Mouse (Mus musculus) forebrain, embryonic 14.5 days (tissue): ENCODE measurements around the gene Evi5. TPM values are rescaled to one million over a fixed set of nuclear protein-coding genes. Genes with fewer than 3 reads are reported as not detected.
A peak's percentile ranks its signal among the peaks of the same experiment; 100 is the strongest.

ENCODE experiments used
- ATAC-seq: fragments of 200-750 bp; cut with Nextera tagmentation; 2 replicates; pipeline ENCODE4 v1.8.0; 2017; ENCODE audit warnings: mild to moderate bottlenecking, moderate library complexity
- DNase-seq: peaks from one replicate; pipeline ENCODE4 v3.0.0-alpha.2; 2015; ENCODE audit warnings: low spot score
- H3K27ac ChIP-seq: fragments of 300-500 bp; sonication (generic); 2 replicates; pipeline ENCODE4 v1.5.1; 2014; ENCODE audit warnings: low read depth, mild to moderate bottlenecking, control low read depth, low read length, moderate library complexity
- H3K27me3 ChIP-seq: fragments of 300-500 bp; sonication (generic); replicated peaks from 2 replicates; pipeline ENCODE4 v1.6.1; 2014; ENCODE audit warnings: low read length, control low read depth, mixed read lengths; ENCODE audit not compliant: control insufficient read depth, insufficient read depth
- H3K36me3 ChIP-seq: fragments of 300-500 bp; sonication (generic); 2 replicates; pipeline ENCODE4 v1.6.1; 2014; ENCODE audit warnings: low read length, control low read depth; ENCODE audit not compliant: control insufficient read depth, insufficient read depth
- H3K4me1 ChIP-seq: fragments of 300-500 bp; sonication (generic); 2 replicates; pipeline ENCODE4 v1.6.1; 2014; ENCODE audit warnings: antibody characterized with exemption, low read length, control low read depth; ENCODE audit not compliant: control insufficient read depth, insufficient read depth
- H3K4me2 ChIP-seq: fragments of 300-500 bp; sonication (generic); 2 replicates; pipeline ENCODE4 v1.6.1; 2014; ENCODE audit warnings: mild to moderate bottlenecking, control low read depth, low read length
- H3K4me3 ChIP-seq: fragments of 300-500 bp; sonication (generic); 2 replicates; pipeline ENCODE4 v1.5.1; 2014; ENCODE audit warnings: low read depth, low read length, control low read depth
- H3K9ac ChIP-seq: fragments of 300-500 bp; sonication (generic); 2 replicates; pipeline ENCODE4 v1.6.1; 2014; ENCODE audit warnings: mild to moderate bottlenecking, low read length, control low read depth, moderate library complexity
- H3K9me3 ChIP-seq: fragments of 300-500 bp; sonication (generic); replicated peaks from 2 replicates; pipeline ENCODE4 v1.6.1; 2016; ENCODE audit warnings: low read length, control low read depth, mixed read lengths; ENCODE audit not compliant: control insufficient read depth
- WGBS: fragments of 180-500 bp; shearing (Covaris S2); extraction: QIAGEN DNeasy Blood & Tissue Kit; methylation state at CpG from one replicate; pipeline ENCODE4 v1.1.7; 2014; 5-methylcytosine and 5-hydroxymethylcytosine counted together
- polyA plus RNA-seq: library from polyadenylated mRNA; unstranded; fragments of >200 nt; fragmentation: Nextera tagmentation; extraction: Ambion mirVana; gene quantifications from 2 replicates; pipeline ENCODE4 v1.2.1, GENCODE M21; 2014

The Evi5 gene
- polyA plus RNA-seq, 1 experiment from 2014 or later = 38.8 TPM

- no peak overlapping the region for H3K4me2 ChIP-seq
- 23% methylated on average over 2 of the region's 2 CpGs for WGBS
- no peaks in the 10 kb centered on the region for H3K4me1 ChIP-seq
- H3K9ac ChIP-seq = no peak overlapping the region
- H3K27me3 ChIP-seq = peaks cover 30% of the 10 kb centered on the region
- H3K27ac ChIP-seq = no peak overlapping the region
- H3K36me3 ChIP-seq = no peaks in the 10 kb centered on the region
- no peak for ATAC-seq
- no peak overlapping the region for H3K4me3 ChIP-seq
- no peak for DNase-seq
- H3K9me3 ChIP-seq = no peaks in the 10 kb centered on the region
Observed at GRCm38 (mm10) chr5:107731844-107732243, 143.1 kb downstream of the Evi5 start.

GRCm38 (mm10) chr5:107731408-107731807 is 143.5 kb downstream of the Evi5 start:
- 59% methylated on average over 3 of the region's 3 CpGs for WGBS
- ATAC-seq = no peak
- Histone ChIP-seq H3K9ac (no peak overlapping the region), H3K27me3 (peaks cover 34% of the 10 kb centered on the region), H3K36me3 (no peaks in the 10 kb centered on the region), H3K4me3 (no peak overlapping the region), H3K27ac (no peak overlapping the region), H3K9me3 (no peaks in the 10 kb centered on the region), H3K4me1 (no peaks in the 10 kb centered on the region), H3K4me2 (no peak overlapping the region)
- DNase-seq = no peak

GRCm38 (mm10) chr5:107727007-107727402 is 147.9 kb downstream of the Evi5 start:
- WGBS = 14% methylated on average over 12 of the region's 12 CpGs
- Histone ChIP-seq H3K4me2 (peak overlapping the region; percentile 36), H3K9ac (no peak overlapping the region), H3K27ac (no peak overlapping the region), H3K9me3 (no peaks in the 10 kb centered on the region), H3K27me3 (peaks cover 71% of the 10 kb centered on the region), H3K4me1 (peaks cover 3% of the 10 kb centered on the region; the same call in 1 of the 2 replicates), H3K4me3 (0 out of 2 replicates have a peak overlapping the region, but pooled peaks have one; percentile 17), H3K36me3 (no peaks in the 10 kb centered on the region)
- ATAC-seq (no peak), DNase-seq (no peak)

- DNase-seq (no peak), ATAC-seq (peak; percentile 24; the same call in 1 of the 2 replicates)
- H3K9ac ChIP-seq = no peak overlapping the region
- peak overlapping the region; percentile 36 for H3K4me2 ChIP-seq
- H3K27ac ChIP-seq = no peak overlapping the region
- under 1% methylated on average over 57 of the region's 57 CpGs for WGBS
- no peaks in the 10 kb centered on the region for H3K36me3 ChIP-seq
- H3K27me3 ChIP-seq = peaks cover 76% of the 10 kb centered on the region
- no peaks in the 10 kb centered on the region for H3K9me3 ChIP-seq
- H3K4me1 ChIP-seq = peaks cover 5% of the 10 kb centered on the region
- peak overlapping the region; percentile 17 for H3K4me3 ChIP-seq
Observed at GRCm38 (mm10) chr5:107726281-107727006, 148.5 kb downstream of the Evi5 start.

GRCm38 (mm10) chr5:107725435-107726261 is 149.3 kb downstream of the Evi5 start, which contains the start of gene Gfi1:
Gfi1 (minus strand) TSS chr5:107726036.
- no peak within 1 kb of the TSS for H3K9ac ChIP-seq
- H3K27ac ChIP-seq = no peak within 1 kb of the TSS
- no peaks in the 10 kb centered on the region for H3K36me3 ChIP-seq
- WGBS = 1% methylated on average over 41 of the region's 41 CpGs
- ATAC-seq (peak; percentile 33; the same call in 1 of the 2 replicates), DNase-seq (no peak)
- H3K4me1 ChIP-seq = peaks cover 8% of the 10 kb centered on the region
- H3K4me3 ChIP-seq = peak within 1 kb of the TSS; percentile 17
- H3K27me3 ChIP-seq = peaks cover 82% of the 10 kb centered on the region
- peak within 1 kb of the TSS; percentile 36 for H3K4me2 ChIP-seq
- H3K9me3 ChIP-seq = no peaks in the 10 kb centered on the region

GRCm38 (mm10) chr5:107724661-107725434 is 150.1 kb downstream of the Evi5 start:
- Histone ChIP-seq H3K4me3 (peak overlapping the region; percentile 10; the same call in 1 of the 2 replicates), H3K9ac (no peak overlapping the region), H3K36me3 (no peaks in the 10 kb centered on the region), H3K4me1 (peaks cover 8% of the 10 kb centered on the region), H3K4me2 (peak overlapping the region; percentile 33), H3K27ac (no peak overlapping the region), H3K9me3 (no peaks in the 10 kb centered on the region), H3K27me3 (peaks cover 82% of the 10 kb centered on the region)
- ATAC-seq (0 out of 2 replicates have a peak, but pooled peaks have one; percentile 7), DNase-seq (no peak)
- under 1% methylated on average over 52 of the region's 52 CpGs for WGBS

- no peaks in the 10 kb centered on the region for H3K9me3 ChIP-seq
- no peak for DNase-seq
- H3K36me3 ChIP-seq = no peaks in the 10 kb centered on the region
- under 1% methylated on average over 49 of the region's 49 CpGs for WGBS
- peak overlapping the region; percentile 21; the same call in 1 of the 2 replicates for H3K4me2 ChIP-seq
- H3K4me1 ChIP-seq = peaks cover 8% of the 10 kb centered on the region
- peak overlapping the region; percentile 13; the same call in 1 of the 2 replicates for H3K4me3 ChIP-seq
- H3K27ac ChIP-seq = no peak overlapping the region
- H3K9ac ChIP-seq = no peak overlapping the region
- no peak for ATAC-seq
- peaks cover 91% of the 10 kb centered on the region for H3K27me3 ChIP-seq
Observed at GRCm38 (mm10) chr5:107723541-107724511, 151.1 kb downstream of the Evi5 start.
